Mouse (Mus musculus): ENCODE data around the gene Krtap1-4. TPM values are rescaled to one million over a fixed set of nuclear protein-coding genes. Genes with fewer than 3 reads are reported as not detected.

Krtap1-4 gene
- total and polyA plus RNA-seq, 3 experiments: not detected

DNA sequence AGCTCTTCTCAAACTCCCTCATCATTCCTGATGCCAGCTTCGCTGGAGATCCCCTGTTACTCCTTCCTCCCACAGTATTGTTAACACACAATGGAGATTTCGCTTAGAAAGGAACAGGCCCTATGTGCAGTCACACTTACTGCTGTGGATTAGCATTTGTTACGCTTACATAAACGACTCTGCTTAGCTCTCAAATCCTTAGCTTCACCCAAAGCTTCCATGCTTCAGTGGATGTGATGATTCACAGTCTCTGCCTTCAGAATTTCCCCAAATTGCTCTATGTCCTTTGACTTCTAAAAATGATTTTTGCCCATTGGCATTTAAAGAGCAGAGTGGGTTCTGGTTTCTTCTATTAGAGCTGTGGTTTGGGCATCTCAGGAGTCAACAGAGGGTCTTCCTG, 10.3 kb downstream of the Krtap1-4 start:
- Histone ChIP-seq H3K4me3 (ENCODE audit: control insufficient read depth in 1 of 2, insufficient read depth in 1 of 2, low read depth in 2 of 2, low read length in 2 of 2) (no peak overlapping the region), H3K9me3 (replicated peaks; ENCODE audit: insufficient read depth, low read length) (no peaks in the 10 kb centered on the region), H3K79me2 (ENCODE audit: control insufficient read depth, insufficient read depth, low read length, poor library complexity) (no peaks in the 10 kb centered on the region), H3K9ac (ENCODE audit: control insufficient read depth, low read depth, low read length, poor library complexity, severe bottlenecking) (no peak overlapping the region), H3K36me3 (ENCODE audit: control insufficient read depth in 1 of 2, insufficient read depth in 2 of 2, low read length in 2 of 2) (no peaks in the 10 kb centered on the region), H3K4me1 (ENCODE audit: control insufficient read depth in 1 of 2, insufficient read depth in 2 of 2, low read length in 2 of 2) (no peaks in the 10 kb centered on the region), H3K27me3 (ENCODE audit: control insufficient read depth in 1 of 2, insufficient read depth in 2 of 2, low read length in 2 of 2) (no peaks in the 10 kb centered on the region), H3K27ac (ENCODE audit: control insufficient read depth, low read depth, low read length) (no peak overlapping the region)
- DNase-seq (ENCODE audit: low read depth, low spot score): no peak
- no peak for TF ChIP-seq ZNF384 (IDR thresholded peaks at IDR 0.05; ENCODE audit: low read depth, low read length)
- TF ChIP-seq ETS1 (IDR thresholded peaks at IDR 0.05; ENCODE audit: low read depth, low read length): no peak
- no peak for TF ChIP-seq NRF1 (IDR thresholded peaks at IDR 0.05; ENCODE audit: insufficient read depth, low read depth, low read length, poor library complexity, severe bottlenecking)
- no peak for TF ChIP-seq ELF1 (IDR thresholded peaks at IDR 0.05; ENCODE audit: low read depth, low read length)
- TF ChIP-seq NELFE (IDR thresholded peaks at IDR 0.05; ENCODE audit: low read depth, low read length): no peak
- no peak for TF ChIP-seq UBTF (IDR thresholded peaks at IDR 0.05; ENCODE audit: borderline replicate concordance, insufficient read depth, low read depth, low read length)
- no peak for TF ChIP-seq GATA1 (IDR thresholded peaks at IDR 0.05; ENCODE audit: low read depth, low read length)
- TF ChIP-seq POLR2AphosphoS2 (IDR thresholded peaks at IDR 0.05; ENCODE audit: low read length): no peak
- no peak for TF ChIP-seq MAX (IDR thresholded peaks at IDR 0.05; ENCODE audit: low read length)
- no peak for TF ChIP-seq MEF2A (IDR thresholded peaks at IDR 0.05; ENCODE audit: extremely low read depth, insufficient replicate concordance, low read depth, low read length, poor library complexity, severe bottlenecking)

DNA sequence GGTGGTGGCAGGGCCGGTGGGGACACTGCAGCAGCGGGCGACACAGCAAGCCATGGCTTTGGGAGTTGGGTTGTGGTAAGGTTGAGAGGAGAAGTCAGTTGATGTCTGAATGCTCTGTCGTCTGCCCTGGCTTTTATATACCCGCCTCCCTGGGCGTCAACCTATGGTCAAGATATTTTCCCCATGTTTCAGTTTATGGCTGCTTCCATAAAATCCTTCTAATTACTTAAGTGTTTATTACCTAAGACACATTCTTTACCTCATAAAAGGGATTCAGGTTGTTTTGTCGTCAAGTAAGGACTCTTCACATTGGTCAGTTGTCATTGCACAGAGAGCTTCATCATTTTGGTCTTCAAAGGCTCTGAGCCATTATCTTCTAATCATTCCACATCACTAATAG, 16.9 kb downstream of the Krtap1-4 start, which contains the start of gene Krtap3-1:
Krtap3-1 (minus strand) TSS at position 101 of the 400 bp plus-strand sequence.
- no peaks in the 10 kb centered on the region for H3K4me1 ChIP-seq (ENCODE audit: control insufficient read depth in 1 of 2, insufficient read depth in 2 of 2, low read length in 2 of 2)
- H3K79me2 ChIP-seq (ENCODE audit: control insufficient read depth, insufficient read depth, low read length, poor library complexity): no peaks in the 10 kb centered on the region
- H3K9me3 ChIP-seq (replicated peaks; ENCODE audit: insufficient read depth, low read length): no peaks in the 10 kb centered on the region; the same call in 1 of the 2 replicates
- no peaks in the 10 kb centered on the region for H3K36me3 ChIP-seq (ENCODE audit: control insufficient read depth in 1 of 2, insufficient read depth in 2 of 2, low read length in 2 of 2)
- no peaks in the 10 kb centered on the region for H3K27me3 ChIP-seq (ENCODE audit: control insufficient read depth in 1 of 2, insufficient read depth in 2 of 2, low read length in 2 of 2)
- no peak within 1 kb of the TSS for H3K9ac ChIP-seq (ENCODE audit: control insufficient read depth, low read depth, low read length, poor library complexity, severe bottlenecking)
- no peak within 1 kb of the TSS for H3K27ac ChIP-seq (ENCODE audit: control insufficient read depth, low read depth, low read length)
- TF ChIP-seq ZKSCAN1 (IDR thresholded peaks at IDR 0.05; ENCODE audit: low read depth, low read length) (no peak), USF1 (IDR thresholded peaks at IDR 0.05; ENCODE audit: low read depth, low read length) (no peak)
- no peak within 1 kb of the TSS for H3K4me3 ChIP-seq (ENCODE audit: control insufficient read depth in 1 of 2, insufficient read depth in 1 of 2, low read depth in 2 of 2, low read length in 2 of 2)
- no peak for DNase-seq (ENCODE audit: low read depth, low spot score)

DNA sequence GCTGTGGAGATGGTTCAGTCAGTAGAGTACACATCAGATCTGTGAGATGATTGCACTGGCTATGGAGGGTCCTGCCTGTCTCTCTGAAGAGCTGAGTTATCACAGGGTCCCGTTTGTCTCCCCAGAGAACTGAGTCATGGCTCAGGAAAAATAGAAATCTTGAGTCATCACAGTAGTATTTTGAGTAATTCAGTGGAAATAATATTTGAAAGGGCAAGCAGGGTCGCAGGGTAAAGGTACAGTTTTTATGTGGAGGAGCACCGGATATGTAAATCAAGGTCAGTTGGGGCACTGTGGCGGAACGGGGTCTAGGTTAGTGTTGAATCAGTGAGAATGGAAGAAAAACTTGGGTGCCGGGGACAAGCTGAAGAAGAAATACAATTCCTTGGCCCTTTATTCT, 20.9 kb downstream of the Krtap1-4 start:
- Histone ChIP-seq H3K36me3 (ENCODE audit: control insufficient read depth in 1 of 2, insufficient read depth in 2 of 2, low read length in 2 of 2) (no peaks in the 10 kb centered on the region), H3K79me2 (ENCODE audit: control insufficient read depth, insufficient read depth, low read length, poor library complexity) (no peaks in the 10 kb centered on the region), H3K9me3 (replicated peaks; ENCODE audit: insufficient read depth, low read length) (no peaks in the 10 kb centered on the region; the same call in 1 of the 2 replicates), H3K4me1 (ENCODE audit: control insufficient read depth in 1 of 2, insufficient read depth in 2 of 2, low read length in 2 of 2) (no peaks in the 10 kb centered on the region), H3K4me3 (ENCODE audit: control insufficient read depth in 1 of 2, insufficient read depth in 1 of 2, low read depth in 2 of 2, low read length in 2 of 2) (no peak overlapping the region), H3K27ac (ENCODE audit: control insufficient read depth, low read depth, low read length) (no peak overlapping the region), H3K27me3 (ENCODE audit: control insufficient read depth in 1 of 2, insufficient read depth in 2 of 2, low read length in 2 of 2) (no peaks in the 10 kb centered on the region), H3K9ac (ENCODE audit: control insufficient read depth, low read depth, low read length, poor library complexity, severe bottlenecking) (no peak overlapping the region)
- no peak for TF ChIP-seq GABPA (IDR thresholded peaks at IDR 0.05; ENCODE audit: low read depth, low read length)
- no peak for TF ChIP-seq CHD2 (IDR thresholded peaks at IDR 0.05; ENCODE audit: low read length)
- no peak for TF ChIP-seq BHLHE40 (IDR thresholded peaks at IDR 0.05; ENCODE audit: borderline replicate concordance, low read depth, low read length)
- no peak for TF ChIP-seq MXI1 (IDR thresholded peaks at IDR 0.05; ENCODE audit: low read depth, low read length)
- no peak for TF ChIP-seq MAZ (IDR thresholded peaks at IDR 0.05; ENCODE audit: low read depth, low read length)
- no peak for TF ChIP-seq POLR2AphosphoS2 (IDR thresholded peaks at IDR 0.05; ENCODE audit: low read length)
- no peak for TF ChIP-seq GATA1 (IDR thresholded peaks at IDR 0.05; ENCODE audit: low read depth, low read length)
- no peak for TF ChIP-seq MEF2A (IDR thresholded peaks at IDR 0.05; ENCODE audit: extremely low read depth, insufficient replicate concordance, low read depth, low read length, poor library complexity, severe bottlenecking)
- TF ChIP-seq MAX (IDR thresholded peaks at IDR 0.05; ENCODE audit: low read length): no peak
- TF ChIP-seq POLR2A (IDR thresholded peaks at IDR 0.05; ENCODE audit: control insufficient read depth in 1 of 2, insufficient read depth in 1 of 2, low read depth in 1 of 2, low read length in 2 of 2, poor library complexity in 1 of 2): no peak
- no peak for TF ChIP-seq MAFK (IDR thresholded peaks at IDR 0.05; ENCODE audit: borderline replicate concordance, low read depth, low read length)
- TF ChIP-seq SMC3 (IDR thresholded peaks at IDR 0.05; ENCODE audit: low read depth, low read length): no peak
- no peak for TF ChIP-seq TBP (IDR thresholded peaks at IDR 0.05; ENCODE audit: low read depth, low read length)
- no peak for TF ChIP-seq TCF12 (IDR thresholded peaks at IDR 0.05; ENCODE audit: low read depth, low read length)
- no peak for TF ChIP-seq NRF1 (IDR thresholded peaks at IDR 0.05; ENCODE audit: insufficient read depth, low read depth, low read length, poor library complexity, severe bottlenecking)
- no peak for TF ChIP-seq RCOR1 (IDR thresholded peaks at IDR 0.05; ENCODE audit: low read depth, low read length)
- no peak for TF ChIP-seq TAL1 (IDR thresholded peaks at IDR 0.05; ENCODE audit: low read length)
- DNase-seq (ENCODE audit: low read depth, low spot score): no peak
